Mouse (Mus musculus) embryonic facial prominence, embryonic 13.5 days (tissue): Measurements from ENCODE around the gene Kcnh7. TPM values are rescaled to one million over a fixed set of nuclear protein-coding genes. Genes with fewer than 3 reads are reported as not detected.

Source experiments
- ATAC-seq: fragments of 200-750 bp; cut with Nextera tagmentation; 2 replicates; pipeline ENCODE4 v1.8.0; 2017; ENCODE audit warnings: low read depth; ENCODE audit not compliant: insufficient number of reproducible peaks, insufficient read depth, low FRiP score, low TSS enrichment
- H3K27ac ChIP-seq: fragments of 300-500 bp; sonication (generic); 2 replicates; pipeline ENCODE4 v1.5.1; 2015; ENCODE audit warnings: moderate library complexity, mild to moderate bottlenecking, inconsistent platforms
- H3K27me3 ChIP-seq: fragments of 300-500 bp; sonication (generic); 2 replicates; pipeline ENCODE4 v1.6.1; 2015; ENCODE audit warnings: mild to moderate bottlenecking, inconsistent platforms
- H3K36me3 ChIP-seq: fragments of 300-500 bp; sonication (generic); 2 replicates; pipeline ENCODE4 v1.6.1; 2015; ENCODE audit warnings: mild to moderate bottlenecking, inconsistent platforms
- H3K4me1 ChIP-seq: fragments of 300-500 bp; sonication (generic); 2 replicates; pipeline ENCODE4 v1.6.1; 2015; ENCODE audit warnings: inconsistent platforms
- H3K4me2 ChIP-seq: fragments of 300-500 bp; sonication (generic); 2 replicates; pipeline ENCODE4 v1.6.1; 2015; ENCODE audit warnings: moderate library complexity, mild to moderate bottlenecking, inconsistent platforms
- H3K4me3 ChIP-seq: fragments of 300-500 bp; sonication (generic); 2 replicates; pipeline ENCODE4 v1.5.1; 2015; ENCODE audit warnings: mild to moderate bottlenecking, inconsistent platforms
- H3K9ac ChIP-seq: fragments of 300-500 bp; sonication (generic); 2 replicates; pipeline ENCODE4 v1.6.1; 2015; ENCODE audit warnings: mild to moderate bottlenecking, inconsistent platforms
- H3K9me3 ChIP-seq: fragments of 300-500 bp; sonication (generic); 2 replicates; pipeline ENCODE4 v1.6.1; 2016; ENCODE audit warnings: inconsistent platforms
- WGBS: fragments of 180-500 bp; shearing (Covaris S2); methylation state at CpG from one replicate; pipeline ENCODE4 v1.1.7; 2015; ENCODE audit warnings: mixed read lengths; 5-methylcytosine and 5-hydroxymethylcytosine counted together
- polyA plus RNA-seq: library from polyadenylated mRNA; unstranded; fragments of >200 nt; fragmentation: Nextera tagmentation; extraction: Ambion mirVana; gene quantifications from 2 replicates; pipeline ENCODE4 v1.2.1, GENCODE M21; 2015

Gene Kcnh7
- polyA plus RNA-seq, 1 experiment from 2014 or later = 0.79 TPM

DNA sequence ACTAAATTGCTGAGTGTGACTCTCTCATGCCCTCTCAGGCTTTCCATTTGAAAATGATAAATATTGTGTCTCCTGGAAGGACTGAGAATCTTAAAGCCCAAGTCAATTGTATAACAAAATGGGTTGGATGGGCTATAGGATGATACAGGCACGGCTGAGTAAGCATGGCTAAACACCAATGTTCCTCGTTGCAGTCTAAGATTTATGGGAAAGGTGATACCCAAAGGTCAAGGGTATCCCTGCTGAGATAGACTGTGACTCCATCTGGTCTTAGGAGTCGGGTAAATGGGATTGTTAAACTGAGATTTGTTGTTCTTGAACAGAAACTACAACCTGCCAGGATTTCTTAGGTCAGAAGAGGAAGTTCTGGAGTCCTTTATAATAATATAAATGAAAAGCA is 256.0 kb downstream of the Kcnh7 start:
- H3K4me3 ChIP-seq = no peak overlapping the region
- no peak overlapping the region for H3K4me2 ChIP-seq
- no peak overlapping the region for H3K27ac ChIP-seq
- ATAC-seq = no peak
- H3K9me3 ChIP-seq = no peaks in the 10 kb centered on the region
- WGBS = 62% methylated on average over 3 of the region's 3 CpGs
- H3K4me1 ChIP-seq = no peaks in the 10 kb centered on the region
- H3K36me3 ChIP-seq = no peaks in the 10 kb centered on the region
- no peaks in the 10 kb centered on the region for H3K27me3 ChIP-seq
- H3K9ac ChIP-seq = no peak overlapping the region

DNA sequence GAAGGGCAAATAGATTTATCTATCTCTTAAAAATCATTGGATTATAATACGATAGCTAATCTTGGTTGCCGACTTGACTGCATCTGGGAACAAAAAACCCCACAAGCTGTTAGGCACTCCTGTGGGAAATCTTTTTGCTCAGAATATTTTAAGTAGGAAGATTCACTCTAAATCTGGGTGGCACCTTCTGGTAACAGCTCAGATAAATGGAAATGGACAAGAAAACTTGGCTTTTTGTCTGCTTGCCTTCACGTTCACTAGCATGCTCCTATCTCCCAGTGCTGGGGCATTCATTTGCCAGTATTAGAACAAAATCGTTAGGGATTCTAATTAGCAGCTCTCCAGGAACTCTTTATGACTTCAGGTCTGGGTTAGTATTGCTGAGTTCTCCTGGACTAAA is 260.3 kb downstream of the Kcnh7 start:
- H3K27ac ChIP-seq = no peak overlapping the region
- H3K4me3 ChIP-seq = no peak overlapping the region
- ATAC-seq = no peak
- no peak overlapping the region for H3K9ac ChIP-seq
- H3K36me3 ChIP-seq = no peaks in the 10 kb centered on the region
- H3K4me2 ChIP-seq = no peak overlapping the region
- no peaks in the 10 kb centered on the region for H3K9me3 ChIP-seq
- WGBS = 79% methylated on average over 4 of the region's 4 CpGs
- no peaks in the 10 kb centered on the region for H3K27me3 ChIP-seq
- no peaks in the 10 kb centered on the region for H3K4me1 ChIP-seq

DNA sequence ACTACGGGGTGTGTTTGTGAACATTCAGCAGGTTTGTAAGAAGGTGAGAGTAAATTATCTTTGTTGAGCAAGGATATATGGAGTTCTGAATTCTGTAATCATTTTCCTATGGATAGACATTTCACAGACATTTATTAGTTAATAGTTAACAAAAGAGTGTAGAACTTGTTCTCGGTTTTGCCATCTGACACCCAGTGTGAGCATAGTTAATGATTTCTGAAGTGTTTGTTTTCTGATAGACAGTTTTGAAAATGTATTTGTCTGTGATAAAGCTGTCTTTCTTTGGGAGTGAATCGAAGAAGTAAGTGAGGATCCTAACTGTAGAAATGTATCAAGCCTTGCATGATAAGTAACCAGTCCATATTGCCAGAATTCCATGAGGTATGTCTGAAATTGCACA is 276.4 kb downstream of the Kcnh7 start:
- H3K4me3 ChIP-seq = no peak overlapping the region
- no peaks in the 10 kb centered on the region for H3K27me3 ChIP-seq
- no peak overlapping the region for H3K4me2 ChIP-seq
- H3K9ac ChIP-seq = no peak overlapping the region
- no peaks in the 10 kb centered on the region for H3K4me1 ChIP-seq
- no peaks in the 10 kb centered on the region for H3K36me3 ChIP-seq
- no peaks in the 10 kb centered on the region for H3K9me3 ChIP-seq
- ATAC-seq = no peak
- 85% methylated on average over 3 of the region's 3 CpGs for WGBS
- no peak overlapping the region for H3K27ac ChIP-seq

DNA sequence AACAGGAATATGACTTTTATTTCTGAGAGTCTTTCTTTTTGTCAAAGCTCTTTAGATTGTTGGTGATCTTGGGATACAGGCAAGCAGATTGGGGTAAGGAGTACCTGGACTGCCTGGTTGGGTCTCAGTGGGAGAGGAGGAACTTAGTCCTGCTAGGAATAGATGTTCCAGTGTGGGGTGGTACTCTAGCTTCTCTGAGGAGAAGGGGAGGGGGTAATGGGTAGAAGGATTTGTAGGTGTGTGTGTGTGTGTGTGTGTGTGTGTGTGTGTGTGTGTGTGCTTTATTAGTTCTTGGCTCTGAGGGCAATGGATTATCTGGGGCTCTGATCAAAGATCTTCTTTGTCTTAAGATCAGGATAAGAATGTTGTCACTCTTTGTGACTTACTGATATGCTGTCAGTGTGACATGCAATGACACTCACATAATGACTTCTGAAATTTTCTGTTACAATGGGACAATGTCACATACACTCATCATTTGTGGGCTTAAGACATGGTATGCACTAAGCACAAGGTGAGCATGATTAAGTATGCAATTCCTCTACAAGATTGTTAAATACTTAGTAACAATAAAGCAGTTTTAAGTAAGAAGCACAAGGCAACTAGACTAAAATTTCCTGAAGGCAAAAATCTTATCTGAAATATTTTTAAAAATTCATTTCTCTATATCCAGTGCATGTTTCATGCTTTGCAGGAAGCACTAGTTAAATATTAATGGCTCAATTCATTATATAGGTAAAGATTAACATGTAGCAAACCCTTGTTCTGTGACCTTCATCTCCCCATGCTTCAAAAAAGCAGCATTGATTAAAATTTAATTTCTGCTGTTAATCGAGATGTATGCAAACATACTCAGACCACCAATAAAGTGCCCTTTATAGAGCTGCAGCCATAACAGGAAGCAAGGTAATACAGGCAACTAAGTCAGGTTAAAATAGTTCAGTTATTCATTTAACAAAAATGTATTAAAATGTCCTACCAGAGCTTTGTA is 281.4 kb downstream of the Kcnh7 start:
- ATAC-seq = no peak
- no peak overlapping the region for H3K4me3 ChIP-seq
- H3K4me1 ChIP-seq = no peaks in the 10 kb centered on the region
- no peaks in the 10 kb centered on the region for H3K36me3 ChIP-seq
- no peaks in the 10 kb centered on the region for H3K9me3 ChIP-seq
- H3K9ac ChIP-seq = no peak overlapping the region
- H3K4me2 ChIP-seq = no peak overlapping the region
- WGBS = 69% methylated on average over 1 of the region's 1 CpGs
- H3K27me3 ChIP-seq = no peaks in the 10 kb centered on the region
- no peak overlapping the region for H3K27ac ChIP-seq

DNA sequence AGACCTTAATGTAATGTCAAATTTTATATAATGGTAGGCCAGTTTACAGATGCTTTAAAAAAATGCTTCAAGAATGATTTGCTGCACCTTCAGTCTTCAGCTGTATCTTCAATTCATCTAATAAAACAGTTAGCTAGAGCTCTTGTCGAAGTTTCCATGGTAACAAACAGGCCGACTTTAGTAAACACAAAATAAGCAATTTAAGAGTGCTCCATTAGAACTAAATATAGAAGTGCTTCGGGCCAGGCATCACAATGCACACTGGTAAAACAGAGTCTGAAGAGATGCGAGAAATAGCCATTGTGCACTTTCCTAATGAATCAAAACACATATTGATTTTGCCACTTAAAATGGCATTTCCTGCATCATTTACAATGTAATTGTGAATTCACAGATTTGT is 305.3 kb downstream of the Kcnh7 start:
- Histone ChIP-seq H3K36me3 (no peaks in the 10 kb centered on the region), H3K4me2 (no peak overlapping the region), H3K4me3 (no peak overlapping the region), H3K4me1 (no peaks in the 10 kb centered on the region), H3K9me3 (no peaks in the 10 kb centered on the region), H3K27me3 (no peaks in the 10 kb centered on the region), H3K27ac (no peak overlapping the region), H3K9ac (no peak overlapping the region)
- WGBS = 76% methylated on average over 4 of the region's 4 CpGs
- no peak for ATAC-seq

DNA sequence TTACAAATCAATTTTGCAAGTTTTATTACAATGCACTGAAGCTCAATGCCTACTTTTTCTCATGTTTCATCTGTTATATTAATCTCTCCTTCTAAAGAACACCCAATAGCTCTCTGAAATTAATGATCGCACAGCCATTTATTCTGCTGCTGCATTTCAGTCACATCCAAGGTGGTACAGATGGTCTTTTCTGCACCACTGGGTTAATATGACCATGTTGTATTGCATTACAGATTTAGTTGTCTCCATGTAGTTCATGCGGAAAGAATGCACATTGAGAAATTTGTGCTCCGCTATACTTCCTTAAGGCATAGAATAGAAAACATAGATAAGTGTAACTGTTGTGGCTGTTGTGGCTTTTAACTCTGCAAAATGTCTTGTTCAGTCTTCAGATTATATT is 328.7 kb downstream of the Kcnh7 start:
- Histone ChIP-seq H3K9me3 (no peaks in the 10 kb centered on the region), H3K36me3 (no peaks in the 10 kb centered on the region), H3K4me1 (no peaks in the 10 kb centered on the region), H3K9ac (no peak overlapping the region), H3K27ac (no peak overlapping the region), H3K4me2 (no peak overlapping the region), H3K4me3 (no peak overlapping the region), H3K27me3 (no peaks in the 10 kb centered on the region)
- WGBS = 80% methylated on average over 3 of the region's 3 CpGs
- no peak for ATAC-seq

DNA sequence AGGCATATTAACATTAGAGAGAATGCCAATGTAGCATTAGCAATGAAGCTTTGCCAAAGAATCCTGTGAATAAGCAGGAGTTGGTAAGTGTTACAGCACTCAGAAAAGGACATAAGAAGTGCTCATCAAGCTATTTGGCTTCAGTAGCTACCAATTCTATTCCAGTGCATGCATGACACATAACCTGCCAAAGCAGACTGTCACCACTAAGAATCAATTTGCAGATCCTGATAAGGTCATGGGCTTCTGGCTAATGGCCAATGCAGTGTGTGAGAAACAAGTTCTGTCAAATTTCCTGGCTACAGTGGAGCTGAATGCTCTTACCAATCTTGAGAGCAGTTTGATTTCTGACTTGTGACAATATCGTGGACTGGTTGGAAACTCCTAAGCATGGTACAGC is 341.5 kb downstream of the Kcnh7 start:
- Histone ChIP-seq H3K4me1 (no peaks in the 10 kb centered on the region), H3K4me3 (no peak overlapping the region), H3K27ac (no peak overlapping the region), H3K4me2 (no peak overlapping the region), H3K27me3 (no peaks in the 10 kb centered on the region), H3K9me3 (no peaks in the 10 kb centered on the region), H3K9ac (no peak overlapping the region), H3K36me3 (no peaks in the 10 kb centered on the region)
- ATAC-seq = no peak
- WGBS = 87% methylated on average over 1 of the region's 1 CpGs

DNA sequence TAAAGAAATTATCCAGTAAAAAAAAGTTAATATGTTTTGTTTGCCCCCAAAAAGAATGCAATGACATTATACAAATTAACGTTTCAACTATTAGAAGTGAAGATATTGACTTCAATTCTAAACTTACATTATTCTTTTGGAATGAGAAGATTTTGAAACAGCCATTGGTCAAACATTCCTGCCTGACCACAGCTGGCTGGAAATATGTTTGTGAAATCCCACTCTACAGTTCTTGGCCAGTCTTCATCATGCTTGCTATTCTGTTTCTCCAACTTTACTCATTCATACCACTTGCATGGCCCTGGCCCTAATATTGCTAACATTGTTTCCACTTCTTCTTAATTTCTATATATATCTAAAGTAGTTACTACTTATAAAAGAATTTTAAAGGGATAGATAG is 349.8 kb downstream of the Kcnh7 start:
- H3K4me3 ChIP-seq = no peak overlapping the region
- no peak overlapping the region for H3K27ac ChIP-seq
- ATAC-seq = no peak
- no peaks in the 10 kb centered on the region for H3K9me3 ChIP-seq
- H3K27me3 ChIP-seq = no peaks in the 10 kb centered on the region
- H3K9ac ChIP-seq = no peak overlapping the region
- no peaks in the 10 kb centered on the region for H3K36me3 ChIP-seq
- H3K4me2 ChIP-seq = no peak overlapping the region
- H3K4me1 ChIP-seq = no peaks in the 10 kb centered on the region
- WGBS = 85% methylated on average over 1 of the region's 1 CpGs

DNA sequence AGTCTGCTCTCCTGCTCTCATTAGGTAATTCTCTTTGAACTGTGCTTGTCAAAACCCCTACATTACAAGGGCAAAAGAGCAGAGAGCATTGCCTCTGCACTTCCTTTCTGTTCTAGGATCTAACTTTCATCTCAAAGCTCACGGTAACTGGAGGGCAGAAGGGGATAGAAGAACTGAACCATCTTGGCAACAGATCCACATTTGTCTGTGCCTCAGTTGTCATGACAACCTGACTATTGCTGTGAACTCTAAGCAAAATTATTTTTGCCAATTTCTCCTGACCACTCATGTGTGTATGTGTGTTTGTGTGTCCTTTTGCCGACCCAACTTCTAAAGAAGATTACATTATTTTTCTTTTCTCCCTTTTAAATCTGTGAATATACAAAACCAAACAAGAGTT is 364.9 kb downstream of the Kcnh7 start:
- H3K27ac ChIP-seq = no peak overlapping the region
- 64% methylated on average over 2 of the region's 2 CpGs for WGBS
- no peak for ATAC-seq
- no peak overlapping the region for H3K4me2 ChIP-seq
- H3K4me3 ChIP-seq = no peak overlapping the region
- H3K36me3 ChIP-seq = no peaks in the 10 kb centered on the region
- no peaks in the 10 kb centered on the region for H3K9me3 ChIP-seq
- no peak overlapping the region for H3K9ac ChIP-seq
- H3K27me3 ChIP-seq = no peaks in the 10 kb centered on the region
- no peaks in the 10 kb centered on the region for H3K4me1 ChIP-seq

DNA sequence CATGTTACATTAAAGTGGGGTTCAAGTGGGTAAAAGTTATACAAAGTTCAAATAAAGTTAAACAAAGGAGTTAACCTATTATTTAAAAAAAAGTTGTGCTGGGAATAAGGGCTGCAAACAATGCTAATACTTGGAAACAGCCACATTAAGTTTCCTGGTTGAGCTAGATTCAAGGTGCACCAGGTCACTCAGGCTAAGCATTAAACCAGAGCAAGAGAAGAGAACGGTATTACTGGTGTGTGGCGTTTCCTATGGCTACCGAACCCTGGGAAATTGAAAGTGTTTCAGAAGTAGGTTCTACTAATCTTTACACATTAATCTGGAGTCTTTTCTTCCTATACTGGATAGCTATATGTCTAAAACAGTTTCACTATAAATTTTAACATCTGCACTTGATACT is 368.1 kb downstream of the Kcnh7 start:
- Histone ChIP-seq H3K4me3 (no peak overlapping the region), H3K9me3 (no peaks in the 10 kb centered on the region), H3K4me1 (no peaks in the 10 kb centered on the region), H3K27ac (no peak overlapping the region), H3K27me3 (no peaks in the 10 kb centered on the region), H3K4me2 (no peak overlapping the region), H3K36me3 (no peaks in the 10 kb centered on the region), H3K9ac (no peak overlapping the region)
- 81% methylated on average over 3 of the region's 3 CpGs for WGBS
- ATAC-seq = no peak

DNA sequence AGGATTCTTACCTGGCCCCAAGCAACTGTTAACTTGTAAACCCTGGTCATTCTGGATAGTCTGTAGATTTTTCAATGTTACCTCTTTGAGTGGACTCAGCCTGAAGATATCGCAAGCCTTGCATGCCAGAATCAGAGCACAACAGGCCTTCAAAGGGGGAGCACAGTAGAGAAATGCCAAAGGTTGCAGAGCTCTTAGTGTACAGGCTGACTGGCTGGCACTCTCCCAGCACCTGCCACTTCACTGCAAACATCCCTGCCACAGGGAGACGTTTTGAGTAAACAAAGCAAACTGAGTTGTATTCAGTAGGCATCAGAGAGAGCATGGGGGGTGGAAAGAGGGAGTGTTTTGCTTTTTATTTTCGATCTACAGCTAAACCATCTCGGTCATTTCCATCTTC is 375.3 kb downstream of the Kcnh7 start:
- H3K36me3 ChIP-seq = no peaks in the 10 kb centered on the region
- no peaks in the 10 kb centered on the region for H3K27me3 ChIP-seq
- no peaks in the 10 kb centered on the region for H3K9me3 ChIP-seq
- H3K9ac ChIP-seq = no peak overlapping the region
- ATAC-seq = no peak
- no peak overlapping the region for H3K27ac ChIP-seq
- no peaks in the 10 kb centered on the region for H3K4me1 ChIP-seq
- H3K4me2 ChIP-seq = no peak overlapping the region
- 56% methylated on average over 4 of the region's 4 CpGs for WGBS
- no peak overlapping the region for H3K4me3 ChIP-seq

DNA sequence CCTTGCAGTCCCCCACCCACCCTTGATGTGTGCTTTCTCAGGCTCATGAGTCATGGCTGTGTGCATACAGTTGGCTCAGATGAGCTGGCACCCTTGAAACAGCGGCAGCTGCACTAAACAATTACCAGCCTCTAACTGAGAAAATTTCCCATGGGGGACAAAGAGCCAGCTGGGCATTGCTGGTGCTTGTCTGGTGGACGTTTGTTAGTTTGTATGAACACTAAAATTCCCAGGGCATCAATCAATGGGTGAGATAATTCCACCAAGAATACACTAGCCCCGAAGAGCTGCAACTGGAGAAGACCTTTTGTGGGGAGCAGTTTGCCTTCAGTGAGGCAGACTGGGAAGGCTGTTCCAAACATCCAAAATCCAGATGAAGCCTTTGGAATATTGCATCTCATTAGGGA is 376.6 kb downstream of the Kcnh7 start:
- Histone ChIP-seq H3K9ac (no peak overlapping the region), H3K27me3 (no peaks in the 10 kb centered on the region), H3K4me3 (no peak overlapping the region), H3K27ac (no peak overlapping the region), H3K4me1 (no peaks in the 10 kb centered on the region), H3K36me3 (no peaks in the 10 kb centered on the region), H3K9me3 (no peaks in the 10 kb centered on the region), H3K4me2 (no peak overlapping the region)
- 56% methylated on average over 3 of the region's 3 CpGs for WGBS
- ATAC-seq = no peak
